Mouse (Mus musculus) forebrain, embryonic 13.5 days (tissue): ENCODE results near the gene Syf2. TPM values are rescaled to one million over a fixed set of nuclear protein-coding genes. Genes with fewer than 3 reads are reported as not detected.

Experiments used
- ATAC-seq: fragments of 200-750 bp; cut with Nextera tagmentation; 2 replicates; pipeline ENCODE4 v1.8.0; 2017
- H3K27ac ChIP-seq: fragments of 300-500 bp; sonication (generic); 2 replicates; pipeline ENCODE4 v1.5.1; 2015; ENCODE audit warnings: inconsistent platforms, mild to moderate bottlenecking, moderate library complexity
- H3K27me3 ChIP-seq: fragments of 300-500 bp; sonication (generic); 2 replicates; pipeline ENCODE4 v1.6.1; 2015; ENCODE audit warnings: mild to moderate bottlenecking, inconsistent platforms
- H3K36me3 ChIP-seq: fragments of 300-500 bp; sonication (generic); 2 replicates; pipeline ENCODE4 v1.6.1; 2015; ENCODE audit warnings: mild to moderate bottlenecking, inconsistent platforms; ENCODE audit not compliant: poor library complexity, severe bottlenecking
- H3K4me1 ChIP-seq: fragments of 300-500 bp; sonication (generic); 2 replicates; pipeline ENCODE4 v1.6.1; 2015; ENCODE audit warnings: inconsistent platforms
- H3K4me2 ChIP-seq: fragments of 300-500 bp; sonication (generic); 2 replicates; pipeline ENCODE4 v1.6.1; 2015; ENCODE audit warnings: inconsistent platforms, mild to moderate bottlenecking, moderate library complexity
- H3K4me3 ChIP-seq: fragments of 300-500 bp; sonication (generic); 2 replicates; pipeline ENCODE4 v1.5.1; 2015; ENCODE audit warnings: mild to moderate bottlenecking, inconsistent platforms
- H3K9ac ChIP-seq: fragments of 300-500 bp; sonication (generic); 2 replicates; pipeline ENCODE4 v1.6.1; 2015; ENCODE audit warnings: mild to moderate bottlenecking, inconsistent platforms
- H3K9me3 ChIP-seq: fragments of 300-500 bp; sonication (generic); replicated peaks from 2 replicates; pipeline ENCODE4 v1.6.1; 2016; ENCODE audit warnings: inconsistent platforms
- WGBS: fragments of 180-500 bp; shearing (Covaris S2); methylation state at CpG from one replicate; pipeline ENCODE4 v1.1.7; 2015; 5-methylcytosine and 5-hydroxymethylcytosine counted together
- polyA plus RNA-seq: library from polyadenylated mRNA; unstranded; fragments of >200 nt; fragmentation: Nextera tagmentation; extraction: Ambion mirVana; gene quantifications from 2 replicates; pipeline ENCODE4 v1.2.1, GENCODE M21; 2015

The Syf2 gene
- polyA plus RNA-seq, 1 experiment from 2014 or later, result 79.1 TPM

- H3K27me3 ChIP-seq, result no peaks in the 10 kb centered on the region
- peak overlapping the region; percentile 84 for H3K4me3 ChIP-seq
- peaks cover 19% of the 10 kb centered on the region for H3K4me1 ChIP-seq
- peak overlapping the region; percentile 87; the same call in 1 of the 2 replicates for H3K9ac ChIP-seq
- peak overlapping the region; percentile 70 for H3K4me2 ChIP-seq
- H3K27ac ChIP-seq, result no peak overlapping the region
- H3K36me3 ChIP-seq, result peaks cover 21% of the 10 kb centered on the region
- WGBS, result 56% methylated on average over 14 of the region's 14 CpGs
- peak; percentile 48; the same call in 1 of the 2 replicates for ATAC-seq
- H3K9me3 ChIP-seq, result no peaks in the 10 kb centered on the region
These were observed 15.3 kb upstream of the Syf2 start for GRCm38 (mm10) chr4:134915223-134916050.

GRCm38 (mm10) chr4:134917194-134917593, 13.5 kb upstream of the Syf2 start:
- no peak for ATAC-seq
- 80% methylated on average over 3 of the region's 3 CpGs for WGBS
- no peak overlapping the region for H3K9ac ChIP-seq
- H3K4me3 ChIP-seq, result no peak overlapping the region
- no peaks in the 10 kb centered on the region for H3K9me3 ChIP-seq
- no peaks in the 10 kb centered on the region for H3K27me3 ChIP-seq
- peaks cover 7% of the 10 kb centered on the region for H3K36me3 ChIP-seq
- peaks cover 19% of the 10 kb centered on the region for H3K4me1 ChIP-seq
- H3K4me2 ChIP-seq, result no peak overlapping the region
- H3K27ac ChIP-seq, result no peak overlapping the region

- Histone ChIP-seq H3K4me1 (peaks cover 18% of the 10 kb centered on the region), H3K9ac (no peak overlapping the region), H3K36me3 (no peaks in the 10 kb centered on the region), H3K4me2 (no peak overlapping the region), H3K27me3 (no peaks in the 10 kb centered on the region), H3K4me3 (no peak overlapping the region), H3K9me3 (no peaks in the 10 kb centered on the region), H3K27ac (no peak overlapping the region)
- no peak for ATAC-seq
- 74% methylated on average over 7 of the region's 7 CpGs for WGBS
These were observed 12.3 kb upstream of the Syf2 start for GRCm38 (mm10) chr4:134918381-134918780.

GRCm38 (mm10) chr4:134919733-134920540, 10.8 kb upstream of the Syf2 start:
- Histone ChIP-seq H3K27me3 (no peaks in the 10 kb centered on the region), H3K27ac (no peak overlapping the region), H3K4me3 (no peak overlapping the region), H3K4me2 (no peak overlapping the region), H3K4me1 (peaks cover 15% of the 10 kb centered on the region), H3K36me3 (no peaks in the 10 kb centered on the region; the same call in 1 of the 2 replicates), H3K9ac (no peak overlapping the region), H3K9me3 (no peaks in the 10 kb centered on the region)
- WGBS, result 43% methylated on average over 12 of the region's 12 CpGs
- no peak for ATAC-seq

GRCm38 (mm10) chr4:134920631-134921030, 10.1 kb upstream of the Syf2 start:
- peaks cover 6% of the 10 kb centered on the region for H3K36me3 ChIP-seq
- H3K9ac ChIP-seq, result no peak overlapping the region
- H3K4me1 ChIP-seq, result peaks cover 18% of the 10 kb centered on the region
- no peak for ATAC-seq
- 97% methylated on average over 6 of the region's 6 CpGs for WGBS
- H3K27ac ChIP-seq, result no peak overlapping the region
- no peak overlapping the region for H3K4me2 ChIP-seq
- no peak overlapping the region for H3K4me3 ChIP-seq
- H3K9me3 ChIP-seq, result no peaks in the 10 kb centered on the region
- H3K27me3 ChIP-seq, result no peaks in the 10 kb centered on the region

GRCm38 (mm10) chr4:134921703-134922102, 9.0 kb upstream of the Syf2 start:
- H3K9ac ChIP-seq, result no peak overlapping the region
- H3K9me3 ChIP-seq, result no peaks in the 10 kb centered on the region
- WGBS, result 97% methylated on average over 4 of the region's 4 CpGs
- H3K4me2 ChIP-seq, result no peak overlapping the region
- no peak for ATAC-seq
- no peak overlapping the region for H3K27ac ChIP-seq
- H3K4me3 ChIP-seq, result no peak overlapping the region
- peaks cover 16% of the 10 kb centered on the region for H3K36me3 ChIP-seq
- peaks cover 26% of the 10 kb centered on the region for H3K4me1 ChIP-seq
- H3K27me3 ChIP-seq, result no peaks in the 10 kb centered on the region

- peak overlapping the region; percentile 97 for H3K4me2 ChIP-seq
- H3K4me1 ChIP-seq, result peaks cover 26% of the 10 kb centered on the region
- WGBS, result 61% methylated on average over 10 of the region's 10 CpGs
- no peaks in the 10 kb centered on the region for H3K9me3 ChIP-seq
- no peak; the same call in 1 of the 2 replicates for ATAC-seq
- H3K36me3 ChIP-seq, result peaks cover 22% of the 10 kb centered on the region
- peak overlapping the region; percentile 100 for H3K4me3 ChIP-seq
- H3K27ac ChIP-seq, result peak overlapping the region; percentile 80
- no peaks in the 10 kb centered on the region for H3K27me3 ChIP-seq
- H3K9ac ChIP-seq, result peak overlapping the region; percentile 72
These were observed 8.4 kb upstream of the Syf2 start for GRCm38 (mm10) chr4:134922111-134922924.

- H3K4me2 ChIP-seq, result peak overlapping the region; percentile 97
- peak; percentile 54 for ATAC-seq
- 0% methylated on average over 13 of the region's 13 CpGs for WGBS
- H3K9me3 ChIP-seq, result no peaks in the 10 kb centered on the region
- H3K27me3 ChIP-seq, result no peaks in the 10 kb centered on the region
- H3K27ac ChIP-seq, result peak overlapping the region; percentile 80
- peak overlapping the region; percentile 72 for H3K9ac ChIP-seq
- H3K4me3 ChIP-seq, result peak overlapping the region; percentile 100
- peaks cover 28% of the 10 kb centered on the region for H3K36me3 ChIP-seq
- H3K4me1 ChIP-seq, result peaks cover 26% of the 10 kb centered on the region
These were observed 7.8 kb upstream of the Syf2 start for GRCm38 (mm10) chr4:134922925-134923244.

- Histone ChIP-seq H3K27me3 (no peaks in the 10 kb centered on the region), H3K4me3 (peak within 1 kb of the TSS; percentile 100), H3K9me3 (no peaks in the 10 kb centered on the region), H3K9ac (peak within 1 kb of the TSS; percentile 99), H3K36me3 (peaks cover 33% of the 10 kb centered on the region), H3K4me2 (peak within 1 kb of the TSS; percentile 97), H3K4me1 (peaks cover 26% of the 10 kb centered on the region), H3K27ac (peak within 1 kb of the TSS; percentile 92)
- WGBS, result under 1% methylated on average over 64 of the region's 64 CpGs
- ATAC-seq, result peak; percentile 96
These were observed 7.3 kb upstream of the Syf2 start, which contains the start of gene Rsrp1 for GRCm38 (mm10) chr4:134923258-134924018. Gene Rsrp1, plus strand, starts transcription at chr4:134923592.

GRCm38 (mm10) chr4:134924019-134924741, 6.5 kb upstream of the Syf2 start:
- Histone ChIP-seq H3K4me1 (peaks cover 26% of the 10 kb centered on the region), H3K27ac (peak overlapping the region; percentile 92), H3K27me3 (no peaks in the 10 kb centered on the region), H3K4me2 (peak overlapping the region; percentile 97), H3K9me3 (no peaks in the 10 kb centered on the region), H3K9ac (peak overlapping the region; percentile 99), H3K36me3 (peaks cover 34% of the 10 kb centered on the region), H3K4me3 (peak overlapping the region; percentile 100)
- ATAC-seq, result peak; percentile 48
- under 1% methylated on average over 75 of the region's 75 CpGs for WGBS
